Mouse (Mus musculus) spleen, adult 2 months (tissue): ENCODE results near the gene Zbtb9. TPM values are rescaled to one million over a fixed set of nuclear protein-coding genes. Genes with fewer than 3 reads are reported as not detected.
A peak's percentile ranks its signal among the peaks of the same experiment; 100 is the strongest.

Experiments
- DNase-seq, 2 experiments: peaks; one replicate each; pipeline versions ENCODE4 v3.0.0 to v3.0.0-alpha.2; 2012 to 2021; ENCODE audit warnings: low spot score in 2 of 2, low read depth in 1 of 2
- H3K27ac ChIP-seq: fragments of 200-500 bp; 2 replicates; pipeline ENCODE4 v1.5.1; 2012; ENCODE audit warnings: low read length, inconsistent platforms; ENCODE audit not compliant: insufficient read depth
- H3K27me3 ChIP-seq: fragments of 200-500 bp; 2 replicates; pipeline ENCODE4 v1.6.1; 2012; ENCODE audit warnings: mild to moderate bottlenecking, moderate library complexity, low read length, inconsistent platforms; ENCODE audit not compliant: control insufficient read depth, insufficient read depth
- H3K36me3 ChIP-seq: fragments of 200-500 bp; 2 replicates; pipeline ENCODE4 v1.6.1; 2012; ENCODE audit warnings: mild to moderate bottlenecking, low read length, inconsistent platforms; ENCODE audit not compliant: control insufficient read depth, insufficient read depth
- H3K4me1 ChIP-seq: fragments of 200-500 bp; 2 replicates; pipeline ENCODE4 v1.6.1; 2011; ENCODE audit warnings: inconsistent platforms; ENCODE audit not compliant: control insufficient read depth, insufficient read depth, insufficient read length
- H3K4me3 ChIP-seq: fragments of 200-500 bp; 2 replicates; pipeline ENCODE4 v1.5.1; 2011; ENCODE audit warnings: mild to moderate bottlenecking, inconsistent platforms; ENCODE audit not compliant: insufficient read depth, insufficient read length; ENCODE audit errors: extremely low read depth
- CTCF ChIP-seq: fragments of 200-500 bp; IDR thresholded peaks from 2 replicates; pipeline ENCODE4 v1.5.1; 2011; ENCODE audit warnings: mild to moderate bottlenecking, inconsistent platforms; ENCODE audit not compliant: insufficient read depth, insufficient read length, insufficient replicate concordance; ENCODE audit errors: extremely low read depth
- POLR2A ChIP-seq: fragments of 200-500 bp; IDR thresholded peaks from 2 replicates; pipeline ENCODE4 v1.6.1; 2011; ENCODE audit warnings: low read depth, low read length, inconsistent platforms
- WGBS: fragments of 180-500 bp; shearing (Covaris S2); methylation state at CpG from one replicate; pipeline ENCODE4 v1.1.7; 2018; 5-methylcytosine and 5-hydroxymethylcytosine counted together
- polyA plus RNA-seq: library from polyadenylated mRNA; depleted of rRNA; stranded (reverse); fragments of >200 nt; gene quantifications from 2 replicates; pipeline ENCODE4 v1.2.3, GENCODE M21; 2012

The Zbtb9 gene
- polyA plus RNA-seq, 1 experiment, result 13.7 TPM

GRCm38 (mm10) chr17:27023342-27023741 is 50.4 kb downstream of the Zbtb9 start:
- H3K36me3 ChIP-seq, result peaks cover 39% of the 10 kb centered on the region

GRCm38 (mm10) chr17:27025326-27025902 is 52.4 kb downstream of the Zbtb9 start:
- Histone ChIP-seq H3K4me1 (peaks cover 18% of the 10 kb centered on the region; the same call in 1 of the 2 replicates), H3K27ac (peak overlapping the region; percentile 66), H3K27me3 (no peaks in the 10 kb centered on the region), H3K36me3 (peaks cover 31% of the 10 kb centered on the region), H3K4me3 (no peak overlapping the region)
- TF ChIP-seq CTCF (no peak), POLR2A (no peak)
- WGBS, result 73% methylated on average over 17 of the region's 17 CpGs
- DNase-seq, result no peak

More at GRCm38 (mm10) chr17:27023342-27023741, 50.4 kb downstream of the Zbtb9 start:
- Histone ChIP-seq H3K4me1 (peaks cover 20% of the 10 kb centered on the region; the same call in 1 of the 2 replicates), H3K27ac (no peak overlapping the region), H3K4me3 (no peak overlapping the region), H3K27me3 (no peaks in the 10 kb centered on the region)
- DNase-seq, result no peak
- 92% methylated on average over 4 of the region's 4 CpGs for WGBS
- TF ChIP-seq CTCF, result no peak
- no peak for TF ChIP-seq POLR2A

- 28% methylated on average over 3 of the region's 3 CpGs for WGBS
- Histone ChIP-seq H3K27me3 (no peaks in the 10 kb centered on the region), H3K27ac (peak overlapping the region; percentile 31), H3K4me3 (no peak overlapping the region), H3K4me1 (peaks cover 18% of the 10 kb centered on the region; the same call in 1 of the 2 replicates), H3K36me3 (peaks cover 27% of the 10 kb centered on the region)
- TF ChIP-seq POLR2A, result no peak
- no peak for TF ChIP-seq CTCF
- no peak for DNase-seq
These were observed 53.0 kb downstream of the Zbtb9 start for GRCm38 (mm10) chr17:27025951-27026350.

GRCm38 (mm10) chr17:27027460-27028283 is 54.7 kb downstream of the Zbtb9 start:
- peaks cover 18% of the 10 kb centered on the region; the same call in 1 of the 2 replicates for H3K4me1 ChIP-seq
- peak; percentile 41 to 58 for DNase-seq
- no peaks in the 10 kb centered on the region for H3K27me3 ChIP-seq
- H3K27ac ChIP-seq, result peak overlapping the region; percentile 79
- WGBS, result under 1% methylated on average over 12 of the region's 12 CpGs
- TF ChIP-seq CTCF (no peak), POLR2A (no peak)
- H3K36me3 ChIP-seq, result peaks cover 11% of the 10 kb centered on the region
- peak overlapping the region; percentile 80 for H3K4me3 ChIP-seq

- Histone ChIP-seq H3K4me3 (peak overlapping the region; percentile 80), H3K36me3 (peaks cover 10% of the 10 kb centered on the region), H3K4me1 (peaks cover 18% of the 10 kb centered on the region; the same call in 1 of the 2 replicates), H3K27ac (peak overlapping the region; percentile 79), H3K27me3 (no peaks in the 10 kb centered on the region)
- peak; percentile 57 to 90 for DNase-seq
- WGBS, result under 1% methylated on average over 19 of the region's 19 CpGs
- TF ChIP-seq POLR2A (peak; percentile 30; the same call in 1 of the 2 replicates), CTCF (peak; percentile 70)
These were observed 55.4 kb downstream of the Zbtb9 start for GRCm38 (mm10) chr17:27028284-27028795.

- DNase-seq, result no peak
- H3K4me3 ChIP-seq, result peak within 1 kb of the TSS; percentile 80
- no peaks in the 10 kb centered on the region for H3K27me3 ChIP-seq
- TF ChIP-seq CTCF, result no peak
- no peak for TF ChIP-seq POLR2A
- 74% methylated on average over 3 of the region's 4 CpGs for WGBS
- peaks cover 18% of the 10 kb centered on the region; the same call in 1 of the 2 replicates for H3K4me1 ChIP-seq
- H3K27ac ChIP-seq, result peak within 1 kb of the TSS; percentile 79
- H3K36me3 ChIP-seq, result peaks cover 5% of the 10 kb centered on the region
These were observed 55.9 kb downstream of the Zbtb9 start, which contains the start of gene Bak1 for GRCm38 (mm10) chr17:27028909-27029308. Gene Bak1, minus strand, starts transcription at chr17:27029009.
